Comparison of ENCODE assay signal across 21 mouse cellular contexts in genomic region chr11:97128956-97129355, GRCm38 (mm10). TPM values are rescaled to one million over a fixed set of nuclear protein-coding genes. Genes with fewer than 3 reads are reported as not detected.
"Had no signal": no experiment of that assay in that cellular context is flagged by ENCODE, and none has a peak within 500 bp of the region (broad histone marks: within the 10 kb centered on the region; RNA-seq: fewer than 3 reads in every experiment).

No protein-coding gene starts in this region.

- H3K36me3 ChIP-seq: limb, embryonic 10.5 days; limb, embryonic 13.5 days; liver, embryonic 12.5 days; liver, embryonic 15.5 days; lung, embryonic 15.5 days; midbrain, embryonic 15.5 days had no signal

- DNase-seq: kidney, adult 18-20 months; kidney, adult 9 months; kidney, postnatal 14 days; kidney, postnatal 4 days; liver; lung, adult 18-20 months; lung, postnatal 10 days; lung, postnatal 36 days; thymus, adult 2 months; thymus, postnatal 14 days; thymus, postnatal 4 days had no signal

- H3K27ac ChIP-seq: limb, embryonic 10.5 days; limb, embryonic 13.5 days; liver, embryonic 12.5 days; liver, embryonic 15.5 days; lung, embryonic 15.5 days; midbrain, embryonic 15.5 days; stomach, postnatal 0 days had no signal

- ATAC-seq: liver, embryonic 12.5 days; midbrain, embryonic 15.5 days had no signal

- H3K4me3 ChIP-seq: limb, embryonic 10.5 days; limb, embryonic 13.5 days; liver, embryonic 12.5 days; liver, embryonic 15.5 days; lung, embryonic 15.5 days; megakaryocyte, embryonic 14.5 days; midbrain, embryonic 15.5 days had no signal

- H3K9me3 ChIP-seq: limb, embryonic 10.5 days; limb, embryonic 13.5 days; liver, embryonic 12.5 days; liver, embryonic 15.5 days; lung, embryonic 15.5 days; megakaryocyte, embryonic 14.5 days; midbrain, embryonic 15.5 days had no signal

- H3K9ac ChIP-seq: limb, embryonic 13.5 days; liver, embryonic 12.5 days; liver, embryonic 15.5 days; lung, embryonic 15.5 days; midbrain, embryonic 15.5 days had no signal

- H3K4me2 ChIP-seq: limb, embryonic 13.5 days; liver, embryonic 12.5 days; liver, embryonic 15.5 days; lung, embryonic 15.5 days; midbrain, embryonic 11.5 days; midbrain, embryonic 15.5 days had no signal

RNA-seq across cellular contexts. Expression of gene Tbx21, which starts 13.8 kb away (rescaled TPM):
- polyA plus RNA-seq: liver, embryonic 12.5 days; stomach, embryonic 14.5 days had no signal
